Mouse (Mus musculus): ENCODE measurements around the gene Gtf2ird2.

Gtf2ird2 gene

DNA sequence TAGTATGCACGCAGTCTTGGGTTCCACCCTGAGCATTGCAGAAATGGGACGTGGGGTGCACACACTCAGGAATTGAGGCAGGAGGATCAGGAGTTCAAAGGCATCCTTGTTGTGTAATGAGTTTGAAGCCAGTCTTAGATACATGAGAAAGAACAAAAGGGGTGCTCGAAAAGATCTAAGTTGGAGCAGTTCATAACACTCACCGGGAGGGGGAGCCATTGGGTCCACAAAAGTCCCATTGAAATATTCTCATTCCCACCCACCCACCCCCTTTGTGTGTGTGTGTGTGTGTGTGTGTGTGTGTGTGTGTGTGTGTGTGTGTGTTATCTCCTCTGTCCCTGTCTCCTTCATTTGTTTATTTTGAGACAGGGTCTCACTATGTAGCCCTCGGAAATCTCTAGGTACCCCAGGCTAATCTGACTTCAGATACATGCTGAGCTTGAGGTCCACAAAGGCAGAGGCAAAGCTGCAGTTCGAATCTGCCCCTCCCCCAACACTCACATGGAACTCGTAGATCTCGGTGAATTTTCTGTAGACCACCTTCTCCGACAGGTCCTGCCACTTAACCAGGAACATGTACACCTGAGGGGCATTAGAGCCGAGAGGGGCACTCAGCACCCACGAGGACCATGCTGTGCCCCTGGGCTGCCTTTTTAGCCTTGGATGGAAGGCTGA is 43.9 kb downstream of the Gtf2ird2 start:
- in situ Hi-C loops (cut with MboI; ENCODE audit: low pct_unique_long_range_greater_than_20kb in 1 of 2, low sequenced_read_pairs in 2 of 2, unreplicated experiment in 1 of 2) = no loop called here

DNA sequence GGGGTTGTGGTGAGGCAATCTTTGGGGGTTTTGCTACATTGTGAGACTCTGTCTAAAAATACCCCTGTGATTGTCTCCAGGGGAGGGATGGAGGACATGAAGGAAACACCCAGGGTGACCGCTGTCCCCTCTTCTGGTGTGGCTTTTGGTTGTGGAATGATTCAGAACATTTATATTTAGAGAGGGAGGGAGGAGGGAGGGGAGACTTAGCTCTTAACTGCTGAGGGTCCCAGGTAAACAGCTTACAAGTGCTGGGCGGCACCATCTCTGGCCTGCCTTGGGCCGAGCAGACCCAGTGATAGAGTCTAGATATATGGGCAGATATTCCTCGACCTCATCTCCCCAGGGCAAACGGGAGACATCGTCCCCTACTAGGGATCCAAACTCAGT is 44.4 kb downstream of the Gtf2ird2 start:
- in situ Hi-C loops (cut with MboI; ENCODE audit: low pct_unique_long_range_greater_than_20kb in 1 of 2, low sequenced_read_pairs in 2 of 2, unreplicated experiment in 1 of 2) = no loop called here

- in situ Hi-C loops (cut with MboI; ENCODE audit: low pct_unique_long_range_greater_than_20kb in 1 of 2, low sequenced_read_pairs in 2 of 2, unreplicated experiment in 1 of 2) = no loop called here
Measured at GRCm38 (mm10) chr5:134229391-134229790, 45.6 kb downstream of the Gtf2ird2 start, which contains the start of gene Ncf1. Gene Ncf1 (minus strand): TSS chr5:134229625.

DNA sequence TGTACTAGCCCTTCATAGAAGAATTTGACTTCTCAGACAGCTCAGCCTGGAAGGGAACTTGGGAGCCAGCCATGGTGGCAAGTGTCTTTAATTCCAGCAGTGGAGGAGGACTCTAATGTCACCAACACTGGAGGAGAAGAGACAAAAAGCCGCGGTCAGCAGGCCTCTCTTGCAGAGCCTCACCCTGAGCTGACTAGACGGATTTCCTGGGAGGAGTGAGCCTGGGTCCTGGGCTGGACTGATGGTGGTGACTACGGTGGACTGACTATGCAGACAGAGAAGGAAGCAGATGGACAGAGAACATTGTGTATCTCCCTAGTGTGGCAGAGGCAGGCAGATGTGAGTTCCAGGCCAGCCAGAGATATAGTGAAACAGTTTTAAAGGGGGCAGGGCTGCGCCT is 47.6 kb downstream of the Gtf2ird2 start:
- in situ Hi-C loops (cut with MboI; ENCODE audit: low pct_unique_long_range_greater_than_20kb in 1 of 2, low sequenced_read_pairs in 2 of 2, unreplicated experiment in 1 of 2) = no loop called here

DNA sequence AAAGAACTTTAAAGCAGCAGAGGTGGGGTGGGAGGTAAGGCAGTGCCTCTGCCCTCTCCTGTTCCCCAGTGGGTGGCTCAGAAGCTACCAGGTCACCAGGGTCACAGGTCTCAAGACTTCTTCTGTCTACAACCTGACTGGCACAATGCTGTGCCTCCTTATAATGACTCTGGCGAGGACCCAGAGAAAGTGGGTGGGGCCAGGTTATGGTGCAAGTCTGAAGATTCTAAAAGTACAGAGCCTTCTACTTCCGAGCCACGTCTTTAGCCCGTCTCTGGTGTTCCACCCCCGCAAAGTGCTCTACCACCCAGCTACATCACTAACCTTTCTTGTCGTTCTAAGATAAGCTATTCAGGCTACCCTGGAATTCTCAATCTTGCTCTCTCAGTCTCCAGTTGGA is 48.3 kb downstream of the Gtf2ird2 start:
- in situ Hi-C loops (cut with MboI; ENCODE audit: low pct_unique_long_range_greater_than_20kb in 1 of 2, low sequenced_read_pairs in 2 of 2, unreplicated experiment in 1 of 2) = no loop called here

DNA sequence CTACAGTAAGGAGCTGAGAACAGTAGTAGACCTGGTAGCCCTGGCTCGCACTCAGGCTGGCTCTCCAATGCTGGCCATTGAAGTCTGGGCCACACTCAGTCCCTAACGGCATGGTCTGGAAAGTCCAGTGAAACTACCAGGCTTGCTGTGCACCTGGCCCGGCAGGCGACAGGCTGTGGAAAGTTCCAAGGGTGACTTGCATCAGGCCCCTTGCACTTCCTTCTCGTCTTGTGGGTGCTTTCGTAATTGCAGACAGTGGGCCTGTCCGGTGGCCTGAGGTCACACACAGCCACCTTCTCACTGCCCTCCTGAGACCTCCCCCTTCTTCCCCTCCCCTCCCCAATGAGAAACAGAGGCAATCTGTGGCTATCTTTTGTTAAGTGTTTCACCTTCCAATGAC is 48.7 kb downstream of the Gtf2ird2 start:
- in situ Hi-C loops (cut with MboI; ENCODE audit: low pct_unique_long_range_greater_than_20kb in 1 of 2, low sequenced_read_pairs in 2 of 2, unreplicated experiment in 1 of 2) = no loop called here

DNA sequence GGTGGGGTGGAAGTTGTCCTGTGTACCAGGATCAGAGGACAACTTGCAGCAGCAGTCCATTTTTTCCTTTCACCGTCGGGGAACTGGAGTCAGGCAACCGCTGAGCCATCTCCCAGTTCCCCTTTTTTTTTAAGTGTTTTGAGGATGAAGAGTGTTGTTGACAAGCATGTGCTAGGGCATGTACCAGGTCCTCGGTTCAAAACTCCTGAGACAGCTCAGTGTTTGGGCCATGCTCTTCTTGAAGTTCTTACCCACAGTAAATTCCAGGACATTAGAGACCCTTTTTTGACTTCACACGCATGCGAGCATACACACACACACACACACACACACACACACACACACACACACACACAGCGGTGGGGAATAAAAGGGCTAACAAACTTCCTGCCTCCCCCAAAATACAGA is 49.4 kb downstream of the Gtf2ird2 start:
- in situ Hi-C loops (cut with MboI; ENCODE audit: low pct_unique_long_range_greater_than_20kb in 1 of 2, low sequenced_read_pairs in 2 of 2, unreplicated experiment in 1 of 2) = no loop called here

GRCm38 (mm10) chr5:134234205-134234604 is 50.4 kb downstream of the Gtf2ird2 start:
- in situ Hi-C loops (cut with MboI; ENCODE audit: low pct_unique_long_range_greater_than_20kb in 1 of 2, low sequenced_read_pairs in 2 of 2, unreplicated experiment in 1 of 2) = no loop called here

DNA sequence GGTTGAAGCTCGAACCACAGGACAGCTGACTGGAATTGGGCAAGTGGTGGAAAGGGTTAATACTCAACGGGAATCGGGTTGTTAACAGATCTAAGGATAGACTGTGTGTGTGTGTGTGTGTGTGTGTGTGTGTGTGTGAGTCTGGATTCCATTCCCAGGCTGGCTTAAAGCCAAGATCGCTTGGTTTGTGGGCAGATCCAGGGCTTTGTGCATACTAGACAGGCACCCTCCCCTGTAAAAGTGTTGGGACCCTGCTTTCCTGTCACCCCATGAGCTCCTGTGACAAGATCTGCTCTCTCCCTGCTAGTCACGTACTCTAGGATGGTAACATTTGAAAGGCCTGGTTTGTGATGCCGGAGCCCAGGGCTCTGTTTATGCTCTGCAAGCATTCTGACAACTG is 51.3 kb downstream of the Gtf2ird2 start:
- in situ Hi-C loops (cut with MboI; ENCODE audit: low pct_unique_long_range_greater_than_20kb in 1 of 2, low sequenced_read_pairs in 2 of 2, unreplicated experiment in 1 of 2) = no loop called here

GRCm38 (mm10) chr5:134236241-134236640 is 52.4 kb downstream of the Gtf2ird2 start:
- in situ Hi-C loops (cut with MboI; ENCODE audit: low pct_unique_long_range_greater_than_20kb in 1 of 2, low sequenced_read_pairs in 2 of 2, unreplicated experiment in 1 of 2) = no loop called here

GRCm38 (mm10) chr5:134236796-134237195 is 53.0 kb downstream of the Gtf2ird2 start:
- in situ Hi-C loops (cut with MboI; ENCODE audit: low pct_unique_long_range_greater_than_20kb in 1 of 2, low sequenced_read_pairs in 2 of 2, unreplicated experiment in 1 of 2) = no loop called here

- in situ Hi-C loops (cut with MboI; ENCODE audit: low pct_unique_long_range_greater_than_20kb in 1 of 2, low sequenced_read_pairs in 2 of 2, unreplicated experiment in 1 of 2) = no loop called here
Measured at GRCm38 (mm10) chr5:134237508-134237907, 53.7 kb downstream of the Gtf2ird2 start.

DNA sequence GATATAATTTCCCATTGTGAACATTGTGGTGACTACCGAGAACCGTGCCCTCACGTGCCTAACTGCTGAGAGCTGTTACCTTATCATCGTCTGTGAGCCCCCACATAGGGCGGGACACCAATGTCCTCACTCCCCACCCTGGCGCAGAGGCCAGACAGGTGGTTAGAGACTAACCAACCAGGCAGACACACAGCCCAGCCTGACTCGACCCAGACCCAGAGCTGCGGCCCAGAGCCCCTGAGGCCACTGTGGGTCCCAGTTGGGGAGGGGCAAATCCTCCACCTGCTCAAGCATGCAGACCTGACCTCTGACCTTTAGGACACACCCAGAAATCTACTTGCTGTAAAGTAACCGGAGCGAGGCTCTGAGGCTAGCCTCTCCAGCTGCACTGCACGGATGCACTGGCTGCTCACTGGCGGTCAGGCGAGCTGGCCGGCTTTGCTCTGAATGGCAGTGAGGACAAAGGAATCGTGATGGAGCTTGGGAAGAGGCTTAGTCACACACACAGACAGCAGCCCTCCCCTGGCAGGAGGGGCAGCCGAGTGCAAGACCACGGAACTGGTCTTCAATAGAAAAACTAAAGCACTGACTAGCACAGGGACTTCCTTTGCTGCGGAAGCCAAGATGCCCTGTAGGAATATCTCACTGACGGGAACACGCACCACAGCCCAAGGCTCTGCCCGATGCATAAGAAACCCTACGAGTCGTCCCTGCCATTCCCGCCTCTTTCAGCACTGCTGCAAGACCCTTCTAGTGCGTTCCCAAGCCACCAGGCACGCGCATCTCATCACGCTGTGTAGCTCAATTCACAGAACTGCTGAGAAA is 54.3 kb downstream of the Gtf2ird2 start:
- in situ Hi-C loops (cut with MboI; ENCODE audit: low pct_unique_long_range_greater_than_20kb in 1 of 2, low sequenced_read_pairs in 2 of 2, unreplicated experiment in 1 of 2) = no loop called here

GRCm38 (mm10) chr5:134241831-134242230 is 58.0 kb downstream of the Gtf2ird2 start:
- in situ Hi-C loops (cut with MboI; ENCODE audit: low pct_unique_long_range_greater_than_20kb in 1 of 2, low sequenced_read_pairs in 2 of 2, unreplicated experiment in 1 of 2) = no loop called here

DNA sequence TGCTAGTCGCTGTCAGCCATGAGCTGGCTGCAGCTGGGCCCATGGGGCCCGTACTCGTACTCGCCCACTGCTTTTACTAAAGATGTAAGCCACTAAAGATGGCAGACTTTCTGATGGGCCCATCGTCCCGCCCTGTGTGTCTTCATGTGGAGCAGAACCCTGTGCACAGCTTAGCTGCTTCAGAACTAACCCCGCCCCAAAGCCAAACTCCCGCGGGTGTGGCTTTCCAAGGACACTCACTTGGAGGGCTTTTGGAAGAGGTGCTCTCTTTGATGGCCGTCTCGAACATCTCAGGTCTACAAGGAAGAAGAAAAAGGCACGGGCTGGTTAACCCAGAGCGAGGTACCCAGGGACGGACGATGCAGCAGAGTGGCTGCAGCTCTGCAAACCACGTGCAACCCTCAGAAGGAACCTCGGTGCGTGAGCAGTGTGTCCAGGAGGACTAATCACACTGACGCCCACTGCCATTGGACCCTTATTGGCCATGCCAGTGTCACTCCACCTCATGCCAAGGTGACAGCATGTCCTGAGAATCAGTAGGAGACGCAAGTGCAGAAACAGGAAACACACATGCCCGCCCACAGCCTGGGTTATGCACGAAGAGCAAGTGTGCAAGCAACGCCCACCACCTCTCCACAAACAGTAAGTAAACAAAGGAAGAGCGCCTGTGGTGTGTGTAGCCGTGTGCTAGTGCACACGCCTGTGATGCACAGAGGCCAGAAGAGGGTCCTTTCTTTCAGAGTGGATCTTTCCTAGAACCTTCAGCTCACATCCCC is 60.0 kb downstream of the Gtf2ird2 start:
- in situ Hi-C loops (cut with MboI; ENCODE audit: low pct_unique_long_range_greater_than_20kb in 1 of 2, low sequenced_read_pairs in 2 of 2, unreplicated experiment in 1 of 2) = no loop called here

DNA sequence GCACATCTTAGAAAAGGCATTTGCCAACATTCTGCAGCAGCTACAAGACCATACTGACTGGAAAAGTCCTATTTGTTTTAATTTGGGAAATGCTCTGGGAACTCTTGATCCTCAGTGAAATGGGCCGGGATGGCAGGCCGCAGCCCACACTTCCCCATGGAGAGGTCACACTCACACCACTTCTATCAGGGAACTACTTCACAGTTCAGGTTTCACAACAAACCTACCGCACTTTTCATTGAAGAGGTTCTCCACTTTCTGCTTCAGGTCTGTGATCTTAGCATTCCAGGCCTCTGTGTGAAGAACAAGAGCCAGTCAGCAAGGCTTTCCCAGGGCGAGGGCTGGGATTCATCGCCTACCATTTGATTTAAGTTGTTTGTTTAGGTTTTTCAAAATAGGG is 61.1 kb downstream of the Gtf2ird2 start:
- in situ Hi-C loops (cut with MboI; ENCODE audit: low pct_unique_long_range_greater_than_20kb in 1 of 2, low sequenced_read_pairs in 2 of 2, unreplicated experiment in 1 of 2) = no loop called here

GRCm38 (mm10) chr5:134246146-134246545 is 62.3 kb downstream of the Gtf2ird2 start:
- in situ Hi-C loops (cut with MboI; ENCODE audit: low pct_unique_long_range_greater_than_20kb in 1 of 2, low sequenced_read_pairs in 2 of 2, unreplicated experiment in 1 of 2) = no loop called here

- in situ Hi-C loops (cut with MboI; ENCODE audit: low pct_unique_long_range_greater_than_20kb in 1 of 2, low sequenced_read_pairs in 2 of 2, unreplicated experiment in 1 of 2) = no loop called here
Measured at GRCm38 (mm10) chr5:134248608-134249244, 64.9 kb downstream of the Gtf2ird2 start.

DNA sequence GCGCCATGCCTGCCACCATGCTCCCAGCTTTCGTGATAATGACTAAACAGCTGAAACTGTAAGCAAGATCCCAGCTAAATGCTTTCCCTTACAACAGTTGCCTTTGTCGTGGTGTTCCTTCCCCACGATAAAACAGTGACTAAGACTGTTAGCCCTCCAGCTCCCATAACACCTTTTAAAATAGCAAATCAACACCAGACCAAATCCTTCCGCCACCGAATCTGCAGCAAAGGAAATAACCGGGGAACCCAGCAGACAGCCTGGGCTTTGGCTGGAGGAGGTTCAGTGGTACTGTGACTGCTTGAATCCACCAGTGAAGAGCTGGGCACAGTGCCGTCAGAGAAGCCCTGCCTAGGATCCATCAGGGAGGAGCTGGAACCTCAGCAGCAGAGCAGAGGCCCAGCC is 65.4 kb downstream of the Gtf2ird2 start:
- in situ Hi-C loops (cut with MboI; ENCODE audit: low pct_unique_long_range_greater_than_20kb in 1 of 2, low sequenced_read_pairs in 2 of 2, unreplicated experiment in 1 of 2) = no loop called here
